Mouse (Mus musculus): Measurements from ENCODE around the gene Catsper2. TPM values are rescaled to one million over a fixed set of nuclear protein-coding genes. Genes with fewer than 3 reads are reported as not detected.
A peak's percentile ranks its signal among the peaks of the same experiment; 100 is the strongest.

Catsper2 gene
- 1 to 10 TPM; 2.9 to 4.7 (median 3.2) TPM for total RNA-seq (2022)

DNA sequence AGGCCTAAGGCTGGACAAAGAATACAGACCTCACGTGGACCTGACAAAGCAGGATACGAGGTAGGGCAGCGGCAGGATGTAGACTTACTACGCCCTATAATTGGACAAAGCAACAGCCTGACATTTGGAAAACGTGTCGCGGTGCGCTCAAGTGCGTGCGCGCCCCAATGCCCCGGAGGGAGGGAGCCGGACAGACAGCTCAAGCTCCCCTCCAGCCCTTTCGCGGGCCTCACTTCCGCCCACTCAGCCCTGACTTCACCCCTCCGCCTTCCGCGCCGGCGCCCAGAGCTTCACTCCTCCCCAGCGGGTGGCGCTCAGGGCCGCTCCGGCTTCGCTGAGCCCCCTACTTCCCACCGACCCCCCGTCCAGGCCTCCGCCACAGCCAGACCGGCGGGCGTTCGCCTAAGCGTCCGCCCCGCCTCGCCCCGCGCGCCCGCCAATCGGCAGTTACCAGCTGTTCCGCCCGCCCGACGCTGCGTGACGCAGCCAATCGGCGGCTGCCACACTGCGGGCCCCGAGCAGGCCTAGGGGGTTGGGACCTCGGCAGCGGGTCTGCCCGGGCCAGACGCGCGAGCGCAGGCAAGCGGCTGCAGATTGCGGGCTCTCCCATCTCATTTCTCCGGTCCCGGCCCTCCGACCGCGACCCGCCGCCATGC is at the start of gene Catsper2, which contains the start of gene Pdia3:
Catsper2 (minus strand) TSS at position 406 of the 656 bp plus-strand sequence.
Pdia3 (plus strand) TSS at position 389 of the 656 bp plus-strand sequence.
- peak; percentile 94 for DNase-seq (ENCODE audit: low spot score)

DNA sequence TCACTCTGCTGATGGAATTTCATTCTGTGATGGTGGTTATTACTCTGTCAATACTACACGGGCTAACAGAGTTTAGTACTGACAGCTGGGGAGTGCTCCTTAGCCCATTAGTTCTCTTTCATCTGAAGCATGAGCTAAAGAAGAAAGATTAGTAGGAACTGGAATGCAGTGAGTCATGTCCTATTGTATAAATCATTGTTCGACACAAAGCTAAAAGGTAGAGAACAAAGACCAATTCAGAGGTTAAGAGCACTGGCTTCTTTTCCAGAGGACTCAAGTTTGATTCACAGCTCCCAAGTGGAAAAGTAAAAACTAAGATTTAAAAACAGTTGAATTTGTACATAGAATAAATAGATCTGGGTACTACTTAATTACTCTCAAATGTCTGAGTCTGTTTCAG is 46.5 kb upstream of the Catsper2 start:
- DNase-seq (ENCODE audit: low spot score): no peak

DNA sequence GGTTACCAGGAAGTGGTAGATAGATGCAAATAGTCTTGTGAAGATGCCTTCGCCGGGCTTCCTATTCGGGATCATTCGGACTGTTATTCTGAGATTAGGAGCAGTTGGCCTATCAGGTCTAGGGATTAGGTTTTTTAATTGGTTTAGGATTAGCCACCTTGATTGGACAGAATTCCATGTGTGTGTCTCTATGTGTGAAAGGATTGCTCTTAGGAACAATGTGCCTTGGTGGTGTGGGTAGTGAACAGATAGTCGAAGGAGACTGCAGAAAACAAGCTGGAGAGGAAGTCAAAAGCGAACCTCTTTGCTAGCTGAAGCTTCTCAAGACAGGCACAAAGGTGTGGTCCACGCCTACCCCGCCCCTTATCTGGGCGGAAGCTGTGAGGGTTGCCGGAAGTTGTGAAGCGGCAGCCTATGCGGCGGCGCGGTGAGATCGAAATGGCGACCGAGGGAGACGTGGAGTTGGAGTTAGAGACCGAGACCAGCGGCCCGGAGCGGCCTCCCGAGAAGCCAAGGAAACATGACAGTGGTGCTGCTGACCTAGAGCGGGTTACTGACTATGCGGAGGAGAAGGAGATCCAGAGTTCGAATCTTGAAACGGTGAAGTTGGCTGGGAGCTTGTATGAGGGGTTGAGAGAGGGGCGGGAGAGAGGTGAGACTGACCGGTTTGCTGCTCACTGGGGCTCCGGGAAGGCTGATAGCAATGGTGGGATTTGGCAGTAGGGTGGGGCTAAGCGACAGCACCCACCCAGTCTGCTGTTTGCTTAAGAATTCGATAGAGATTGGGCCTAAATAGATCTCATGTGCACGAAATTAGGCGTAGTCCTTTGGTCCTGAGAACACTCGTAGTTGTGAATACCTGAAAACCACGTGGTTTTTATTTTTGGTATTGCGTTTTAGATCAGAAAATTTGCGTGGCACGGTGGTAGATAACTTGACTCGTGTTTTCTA is 43.4 kb upstream of the Catsper2 start, which contains the start of gene Serinc4:
Serinc4 (minus strand) TSS at position 90 of the 951 bp plus-strand sequence.
- DNase-seq (ENCODE audit: low spot score): peak; percentile 82

DNA sequence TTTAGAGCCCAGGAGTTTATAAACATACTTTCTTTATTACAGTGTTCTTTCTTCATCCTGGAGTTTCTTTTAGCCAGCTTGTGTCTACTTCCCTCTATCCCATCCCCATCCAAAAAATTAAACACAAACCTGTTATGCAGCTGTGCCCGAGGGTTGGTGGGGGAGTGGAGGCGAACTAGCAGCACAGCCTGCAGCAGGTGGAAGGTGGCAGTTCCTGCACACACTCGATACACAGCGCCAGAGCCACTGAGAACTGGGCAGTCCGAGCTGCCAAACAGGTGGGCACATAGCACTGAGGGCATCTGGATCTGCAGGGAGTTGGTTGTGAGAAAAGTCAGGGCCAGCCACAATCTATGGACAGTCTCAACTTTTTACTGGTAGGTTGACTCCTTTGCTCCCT is 41.9 kb upstream of the Catsper2 start:
- no peak for DNase-seq (ENCODE audit: low spot score)

DNA sequence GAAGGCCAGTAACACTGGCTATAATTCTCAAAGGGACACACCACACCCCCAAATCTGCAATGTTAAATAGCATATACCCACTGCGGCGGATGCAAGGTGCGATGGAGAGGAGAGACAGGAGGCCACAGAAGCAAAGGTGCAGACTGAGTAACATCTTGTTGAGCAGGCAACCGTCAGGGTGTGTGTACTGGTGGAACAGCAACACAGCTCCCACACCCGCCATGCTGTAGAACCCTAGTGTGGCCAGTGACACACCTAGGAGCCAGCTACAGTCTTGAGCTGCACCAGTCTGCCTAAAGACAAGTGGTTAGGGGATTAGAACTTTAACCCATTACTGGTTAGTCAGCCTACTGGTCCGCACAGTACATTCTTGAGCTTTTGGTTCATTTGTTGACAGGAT is 40.3 kb upstream of the Catsper2 start:
- no peak for DNase-seq (ENCODE audit: low spot score)

DNA sequence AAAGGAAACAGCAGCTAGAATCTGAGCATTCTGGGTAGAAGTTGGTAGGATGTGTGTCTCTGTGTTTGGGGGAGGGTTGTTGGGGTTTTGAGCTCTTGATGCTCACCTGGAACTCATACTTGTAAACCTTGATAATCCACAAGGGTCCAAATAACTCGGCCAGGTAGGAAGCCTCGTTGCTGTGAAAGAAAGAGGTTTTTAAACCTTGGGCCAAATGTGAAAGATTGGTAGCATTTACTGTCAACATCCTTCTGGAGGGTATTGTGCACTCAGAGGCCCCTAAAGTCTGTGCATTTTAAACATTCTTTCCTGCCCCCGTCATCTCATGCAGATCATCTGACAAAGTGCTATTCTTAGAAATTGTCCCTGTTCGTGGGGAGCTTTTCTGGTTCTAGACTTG is 39.4 kb upstream of the Catsper2 start, which contains the start of gene Hypk:
Hypk (plus strand) TSS at position 301 of the 400 bp plus-strand sequence.
- no peak for DNase-seq (ENCODE audit: low spot score)

DNA sequence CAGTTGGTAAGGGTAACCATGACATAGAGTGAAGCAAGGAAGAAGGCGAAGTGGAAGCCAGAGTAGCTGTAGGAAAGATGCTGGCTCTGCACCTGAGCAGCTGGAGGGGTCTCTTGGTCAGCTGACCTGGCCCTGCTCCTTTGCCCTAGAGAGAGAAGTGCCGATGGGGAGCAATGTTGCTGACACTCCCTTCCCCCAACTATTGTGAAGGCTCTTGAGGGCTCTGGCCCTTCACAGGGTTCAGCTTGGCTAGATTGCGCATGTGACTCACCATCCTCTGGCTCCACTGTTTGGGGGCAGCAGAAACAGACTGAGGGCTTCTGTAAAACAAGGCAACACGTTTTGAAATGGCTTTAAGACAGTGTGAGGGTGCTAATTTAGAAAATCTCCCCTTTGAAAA is 38.8 kb upstream of the Catsper2 start:
- no peak for DNase-seq (ENCODE audit: low spot score)

DNA sequence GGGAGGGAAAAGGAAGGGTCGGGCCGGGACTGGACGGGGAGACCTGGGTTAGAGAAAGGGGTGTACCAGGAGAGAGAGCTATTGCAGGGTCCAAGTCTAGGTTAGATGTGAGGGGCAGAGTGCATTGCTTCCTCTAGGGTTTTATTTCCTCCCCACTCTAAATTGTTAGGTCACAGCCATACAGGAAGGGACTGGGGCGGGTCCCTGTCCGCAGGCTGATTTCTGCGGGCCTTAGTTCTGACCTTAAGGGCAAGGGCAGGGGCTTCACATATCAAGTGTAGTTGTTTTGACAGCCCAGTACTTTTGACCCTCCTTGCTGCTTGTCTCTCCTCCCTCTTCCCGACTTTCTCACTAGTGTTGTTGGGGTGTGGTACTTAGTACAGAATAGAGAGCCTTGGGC is 36.5 kb upstream of the Catsper2 start:
- peak; percentile 31 for DNase-seq (ENCODE audit: low spot score)

DNA sequence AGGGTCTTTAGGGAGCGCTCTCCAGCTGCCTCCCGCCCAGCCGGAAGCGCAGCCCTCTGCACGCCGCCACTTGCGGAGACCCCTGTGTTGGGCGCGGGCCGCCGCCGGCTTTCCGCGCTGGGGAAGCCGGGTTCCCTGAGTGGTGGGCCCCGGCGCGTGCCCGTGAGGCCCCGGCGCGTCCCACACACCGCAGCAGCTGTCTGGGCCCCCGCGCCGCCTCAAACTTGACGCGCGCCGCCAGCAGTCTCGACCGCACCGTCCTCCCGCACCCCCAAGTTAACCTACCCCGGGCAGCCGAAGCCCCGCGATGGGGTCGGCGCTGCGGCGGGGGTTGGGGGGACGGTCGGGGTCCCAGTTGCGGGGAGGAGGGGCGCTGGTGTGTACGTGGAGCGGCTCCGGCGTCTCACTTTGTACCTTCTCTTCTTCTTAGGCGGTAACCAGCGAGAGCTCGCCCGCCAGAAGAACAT is 36.0 kb upstream of the Catsper2 start:
- DNase-seq (ENCODE audit: low spot score): no peak

DNA sequence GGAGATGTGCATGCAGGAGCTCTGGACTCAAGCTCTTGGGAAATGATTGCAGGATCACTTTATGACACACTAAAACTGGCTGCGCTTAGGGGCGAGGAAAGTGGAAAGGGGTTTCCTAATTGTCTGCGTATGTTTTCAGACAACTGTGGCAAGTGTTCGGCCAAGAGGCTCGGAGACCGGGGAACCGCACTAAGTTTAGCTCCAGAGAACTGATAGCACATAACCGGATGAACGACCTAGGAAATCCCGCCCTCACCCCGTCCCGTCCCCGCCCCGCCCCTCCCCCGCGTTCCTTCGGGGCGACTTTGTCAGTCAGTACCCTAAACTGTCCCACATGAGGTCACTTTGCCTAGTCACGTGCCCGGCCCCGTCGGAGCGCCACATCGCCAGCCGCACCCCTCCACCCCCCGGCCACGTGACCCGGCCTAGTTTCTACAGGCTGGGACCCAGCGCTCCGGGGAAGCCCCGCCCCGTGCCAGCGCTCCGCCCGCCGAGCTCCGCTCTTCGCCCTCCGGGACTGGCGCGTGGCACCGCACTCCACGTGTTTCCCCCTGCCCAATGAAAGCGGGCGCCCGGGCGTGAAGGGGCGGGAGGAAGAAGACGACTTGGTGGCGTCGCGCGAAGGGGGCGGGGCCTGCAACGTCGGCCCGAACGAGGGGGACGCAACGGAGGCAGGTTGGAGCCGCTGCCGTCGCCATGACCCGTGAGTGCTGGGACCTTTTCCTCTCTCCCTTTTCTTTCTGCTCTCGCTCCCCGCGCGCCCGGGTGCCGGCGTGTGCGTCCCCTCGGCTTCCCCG is 35.3 kb upstream of the Catsper2 start, which contains the start of gene Serf2:
Serf2 (plus strand) TSS at position 457 of the 797 bp plus-strand sequence.
- peak; percentile 99 for DNase-seq (ENCODE audit: low spot score)

DNA sequence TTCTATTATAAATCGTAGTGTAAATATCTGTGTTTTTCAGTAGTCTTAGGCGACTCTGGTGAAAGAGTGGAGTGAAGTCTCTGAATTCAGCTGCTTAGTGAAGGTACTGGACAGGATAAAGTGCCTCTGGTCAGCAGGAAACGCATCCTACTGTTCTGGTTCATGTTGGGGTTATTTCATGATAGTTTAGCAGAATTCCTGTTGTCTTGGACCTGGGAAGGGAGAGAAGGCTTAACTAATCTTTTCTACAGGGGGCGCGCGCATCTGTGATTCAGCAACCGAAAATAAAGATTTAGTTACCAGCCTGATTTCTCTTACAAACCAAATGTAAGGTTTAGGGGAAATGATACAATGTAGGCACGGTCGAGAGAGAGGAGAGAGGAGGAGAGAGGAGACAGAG is 34.5 kb upstream of the Catsper2 start:
- peak; percentile 64 for DNase-seq (ENCODE audit: low spot score)

DNA sequence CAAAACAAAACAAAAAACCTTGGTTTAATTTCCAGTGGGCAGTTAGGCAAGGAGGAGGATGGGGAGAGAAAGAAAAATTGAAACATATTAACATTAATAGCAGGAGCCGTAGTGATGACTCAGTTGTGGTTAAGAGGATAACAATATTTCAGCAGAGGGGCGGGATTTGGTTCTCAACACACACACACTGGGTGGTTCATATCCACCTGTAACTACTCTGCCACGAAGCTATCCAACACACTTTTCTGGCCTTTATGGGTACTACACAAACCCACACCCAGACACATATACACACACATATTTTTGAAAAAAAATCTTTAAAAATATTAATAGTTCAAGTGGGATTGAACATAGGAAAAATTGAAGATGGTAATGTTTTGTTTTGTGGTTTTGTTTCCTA is 33.4 kb upstream of the Catsper2 start:
- no peak for DNase-seq (ENCODE audit: low spot score)

DNA sequence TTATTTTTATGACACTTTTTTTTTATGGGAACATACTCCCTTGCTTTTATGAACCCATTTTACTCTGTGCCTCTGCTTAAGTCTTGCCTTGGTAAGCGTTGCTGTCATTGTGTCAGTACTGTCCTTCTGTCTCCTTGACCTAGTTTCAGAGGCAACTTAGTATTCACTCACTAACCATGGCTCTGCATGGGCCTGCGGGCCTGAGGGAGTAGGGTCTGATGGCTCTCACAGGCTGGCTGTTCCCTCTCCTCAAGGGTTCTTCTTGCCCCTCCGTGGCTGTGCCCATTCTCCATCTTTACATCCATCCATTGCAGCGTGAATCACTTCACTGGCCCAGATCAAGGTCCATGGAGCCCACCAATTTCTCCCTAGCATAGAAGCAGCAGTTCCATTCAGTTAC is 32.9 kb upstream of the Catsper2 start:
- no peak for DNase-seq (ENCODE audit: low spot score)

DNA sequence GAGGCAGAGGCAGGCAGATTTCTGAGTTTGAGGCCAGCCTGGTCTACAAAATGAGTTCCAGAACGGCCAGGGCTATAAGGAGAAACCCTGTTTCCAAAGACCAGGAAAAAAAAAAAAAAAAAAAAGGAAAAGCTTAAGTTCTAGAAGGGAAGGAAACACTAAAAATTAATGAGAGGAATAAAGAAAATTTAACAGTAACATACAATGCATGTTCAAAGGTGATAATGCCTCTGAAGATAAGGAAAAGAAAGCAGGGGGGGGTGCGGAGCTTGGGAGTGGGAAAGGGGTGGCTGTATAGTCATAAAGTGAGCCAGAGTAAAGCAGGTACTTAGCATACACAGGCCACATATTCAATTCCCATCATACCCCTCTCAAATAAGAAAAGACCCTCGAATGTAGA is 31.5 kb upstream of the Catsper2 start:
- DNase-seq (ENCODE audit: low spot score): no peak

DNA sequence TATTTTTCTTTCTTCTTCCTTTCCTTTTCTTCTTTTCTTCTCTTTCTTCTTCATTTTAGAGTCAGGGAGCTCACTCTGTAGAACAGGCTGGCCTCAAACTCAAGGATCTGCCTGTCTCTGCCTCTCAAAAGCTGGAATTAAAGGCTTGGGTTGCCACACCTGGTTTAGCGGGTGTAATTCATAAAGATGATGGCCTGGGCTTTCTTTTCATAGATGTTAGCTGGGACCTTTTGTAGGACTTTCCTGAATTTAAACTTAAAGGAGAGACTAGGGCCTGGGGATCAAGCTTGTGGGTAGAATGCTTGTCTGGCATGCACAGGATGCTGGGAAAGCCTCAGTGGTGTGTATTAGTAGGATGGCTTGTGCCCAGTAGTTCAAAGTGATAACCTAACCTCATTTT is 30.6 kb upstream of the Catsper2 start, which contains the start of gene Ell3:
Ell3 (minus strand) TSS at position 101 of the 400 bp plus-strand sequence.
- no peak for DNase-seq (ENCODE audit: low spot score)

DNA sequence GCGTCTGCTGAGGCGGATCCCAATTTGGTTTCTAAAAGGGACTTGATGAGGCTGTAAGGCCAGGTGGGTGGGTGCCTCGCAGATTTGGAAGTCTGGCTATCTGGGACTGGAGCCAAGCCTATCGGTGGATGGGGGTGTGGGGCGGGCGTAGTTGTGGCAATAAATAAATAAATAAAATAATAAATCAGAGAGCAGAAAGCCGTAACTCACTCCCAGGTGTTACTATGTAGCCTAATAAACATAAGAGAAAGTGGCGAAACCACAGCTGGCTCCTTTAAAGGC is 29.4 kb upstream of the Catsper2 start:
- DNase-seq (ENCODE audit: low spot score): no peak

DNA sequence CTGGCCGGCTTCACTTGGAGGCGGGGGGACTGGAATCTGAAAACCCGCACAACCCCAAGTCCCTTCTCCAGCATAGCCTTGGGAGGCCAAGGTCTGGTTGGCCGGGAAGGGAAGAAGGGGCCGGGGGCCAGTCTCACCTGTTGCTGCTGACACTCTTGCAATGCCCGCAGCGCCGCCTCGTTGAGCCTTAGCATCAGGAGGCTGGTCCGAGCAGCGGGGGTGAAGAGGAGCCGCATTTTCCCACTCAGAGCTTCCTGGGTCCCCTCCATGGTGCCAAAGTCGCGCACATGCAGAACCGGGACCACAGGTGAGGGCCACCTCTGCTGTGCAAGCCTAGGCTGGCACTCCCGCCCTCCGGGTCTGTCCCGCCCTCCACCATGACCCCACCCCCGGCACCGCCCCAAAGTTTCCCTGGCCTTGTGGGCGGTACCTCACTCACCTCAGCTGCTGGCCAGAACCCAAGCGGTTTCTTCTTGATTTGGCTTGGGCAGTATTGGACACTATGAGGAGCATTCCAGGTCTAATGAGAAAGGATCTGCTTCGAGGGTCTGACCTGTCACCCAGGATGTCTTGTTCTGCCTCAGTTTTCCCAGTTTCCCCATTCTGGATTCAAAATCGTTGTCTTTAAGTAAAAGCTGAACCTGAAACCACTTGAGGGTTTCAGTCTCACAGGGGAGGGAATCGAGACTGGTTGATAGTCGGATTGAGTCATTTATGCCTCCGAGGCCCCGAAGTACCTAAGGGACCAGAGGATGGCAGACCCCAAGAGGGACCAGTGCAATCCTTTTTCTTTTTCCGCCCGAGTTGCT is 28.9 kb upstream of the Catsper2 start:
- peak; percentile 65 for DNase-seq (ENCODE audit: low spot score)

DNA sequence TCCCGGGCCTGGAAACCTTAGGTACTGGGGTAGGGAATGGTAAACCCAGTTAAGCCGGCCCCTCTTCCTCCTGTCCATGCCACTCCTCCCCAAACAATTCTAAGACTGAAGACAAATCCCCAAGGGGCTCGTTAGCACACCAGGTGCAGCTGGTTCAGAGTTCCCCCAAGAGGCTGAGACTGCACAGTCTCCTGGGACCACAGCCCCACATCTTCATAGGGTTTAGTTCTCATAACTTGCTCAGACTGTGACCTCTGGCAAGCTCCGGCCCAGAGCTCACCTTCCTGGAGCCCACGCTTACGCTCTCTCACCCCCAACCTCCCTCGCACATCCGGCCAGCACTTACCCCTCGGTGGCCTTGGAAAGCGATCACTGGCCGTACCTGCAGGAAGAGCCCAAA is 28.2 kb upstream of the Catsper2 start:
- DNase-seq (ENCODE audit: low spot score): no peak

DNA sequence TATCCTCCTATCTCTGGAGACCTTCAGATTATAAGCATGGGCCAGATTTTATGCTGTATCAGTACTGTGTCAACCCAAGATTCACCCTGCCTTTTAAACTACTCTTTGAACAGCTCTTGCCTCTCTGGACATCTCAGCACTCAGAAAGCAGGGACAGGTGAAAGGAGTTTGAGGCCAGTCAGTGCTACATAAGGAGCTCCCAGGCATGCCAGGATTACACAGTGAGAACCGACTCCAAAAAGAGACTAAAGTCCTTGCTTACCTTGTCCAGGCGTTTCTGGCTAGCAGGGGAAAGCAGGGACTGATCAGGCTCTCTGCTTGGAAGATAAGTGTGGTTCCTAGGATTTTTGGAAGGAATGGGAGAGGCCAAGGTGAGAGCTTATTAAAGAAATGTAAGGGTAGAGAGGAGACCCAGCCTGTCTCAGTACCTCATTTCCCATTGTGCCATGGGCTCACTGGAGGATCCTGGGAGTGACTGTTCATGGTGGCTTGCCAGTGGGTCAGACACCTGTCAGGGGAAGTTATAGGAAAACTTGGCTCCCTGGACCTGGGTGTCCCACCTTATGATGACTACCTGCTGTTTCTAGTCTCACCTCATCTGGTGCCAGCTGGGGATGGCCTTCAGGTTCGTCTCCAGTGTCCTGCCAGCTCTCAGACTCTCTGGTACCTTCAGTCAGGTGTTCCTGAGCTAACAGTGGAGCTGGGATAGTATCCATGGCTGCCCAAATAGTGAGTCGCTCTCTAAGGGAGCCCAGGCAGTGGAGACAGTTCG is 27.4 kb upstream of the Catsper2 start:
- no peak for DNase-seq (ENCODE audit: low spot score)

DNA sequence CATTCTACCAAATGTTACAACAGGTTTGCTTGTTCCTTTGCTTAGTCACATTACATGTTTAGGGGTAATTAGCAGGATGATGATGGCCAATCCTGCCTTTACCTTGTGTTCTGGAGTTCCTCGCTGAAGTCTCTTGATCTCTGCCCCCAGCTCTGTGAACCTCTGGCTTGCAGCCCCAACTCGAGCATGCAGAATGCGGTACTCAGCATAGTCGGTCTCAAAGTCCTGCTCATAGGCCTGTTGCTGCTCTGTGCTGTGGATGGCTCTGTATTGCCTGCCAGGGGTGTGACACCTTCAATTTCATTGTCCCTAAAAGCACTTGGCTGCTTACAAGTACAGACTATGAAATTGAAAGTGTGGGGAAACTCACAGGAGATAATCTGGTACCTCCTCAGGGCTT is 26.2 kb upstream of the Catsper2 start:
- DNase-seq (ENCODE audit: low spot score): no peak
